Mouse (Mus musculus): ENCODE measurements around the gene AC161166.1. TPM values are rescaled to one million over a fixed set of nuclear protein-coding genes. Genes with fewer than 3 reads are reported as not detected.

AC161166.1 gene
- total and polyA plus RNA-seq, 3 experiments, result 0.13 TPM; not detected in 2

DNA sequence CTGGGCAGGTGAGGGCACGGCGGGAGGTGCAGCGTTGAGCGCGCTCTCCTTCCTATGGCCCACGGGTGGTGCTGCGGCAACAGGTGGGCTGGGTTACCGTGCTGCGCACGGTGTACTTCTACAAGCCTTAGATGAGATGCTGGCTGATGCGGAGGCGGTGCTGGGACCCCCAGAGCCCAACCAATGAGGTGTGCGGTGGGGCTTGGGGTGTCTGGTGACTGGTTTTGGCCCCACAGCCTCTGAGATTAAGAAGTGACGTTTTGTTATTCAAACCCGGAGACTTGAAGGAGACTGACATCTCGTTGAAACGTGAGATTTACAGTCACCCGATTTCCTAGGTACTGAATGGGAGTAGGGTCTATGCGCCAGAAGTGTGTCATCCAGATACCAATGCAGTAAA lies 22.0 kb upstream of the AC161166.1 start:
- Histone ChIP-seq H3K36me3 (ENCODE audit: control insufficient read depth in 1 of 2, insufficient read depth in 2 of 2, low read length in 2 of 2) (peaks cover 0 to 4% of the 10 kb centered on the region in 2 experiments; a peak in 2 of 4 replicates), H3K4me1 (ENCODE audit: control insufficient read depth in 1 of 2, insufficient read depth in 2 of 2, low read length in 2 of 2) (peaks cover 0 to 12% of the 10 kb centered on the region in 2 experiments; a peak in 2 of 4 replicates), H3K27ac (ENCODE audit: control insufficient read depth, low read depth, low read length) (no peak overlapping the region), H3K4me3 (ENCODE audit: control insufficient read depth in 1 of 2, insufficient read depth in 1 of 2, low read depth in 2 of 2, low read length in 2 of 2) (no peak overlapping the region), H3K9ac (ENCODE audit: control insufficient read depth, low read depth, low read length, poor library complexity, severe bottlenecking) (no peak overlapping the region), H3K9me3 (replicated peaks; ENCODE audit: insufficient read depth, low read length) (no peaks in the 10 kb centered on the region), H3K79me2 (ENCODE audit: control insufficient read depth, insufficient read depth, low read length, poor library complexity) (peaks cover 4% of the 10 kb centered on the region; the same call in 1 of the 2 replicates), H3K27me3 (ENCODE audit: control insufficient read depth in 1 of 2, insufficient read depth in 2 of 2, low read length in 2 of 2) (no peaks in the 10 kb centered on the region)
- DNase-seq (ENCODE audit: low read depth, low spot score), result no peak
- TF ChIP-seq USF1 (IDR thresholded peaks at IDR 0.05; ENCODE audit: low read depth, low read length) (no peak), CTCF (IDR thresholded peaks at IDR 0.05 in 2 of 3, conservative IDR thresholded peaks at IDR 0.05 in 1 of 3; ENCODE audit: control insufficient read depth in 1 of 3, insufficient read depth in 1 of 3, low read depth in 2 of 3, low read length in 3 of 3, poor library complexity in 1 of 3, severe bottlenecking in 1 of 3) (no peak), CHD2 (IDR thresholded peaks at IDR 0.05; ENCODE audit: low read length) (no peak), HCFC1 (IDR thresholded peaks at IDR 0.05; ENCODE audit: low read depth, low read length) (no peak), MYB (IDR thresholded peaks at IDR 0.05; ENCODE audit: low read depth, low read length) (no peak), POLR2AphosphoS2 (IDR thresholded peaks at IDR 0.05; ENCODE audit: low read length) (no peak), KAT2A (conservative IDR thresholded peaks at IDR 0.05; ENCODE audit: low read depth, low read length) (no peak), USF2 (IDR thresholded peaks at IDR 0.05; ENCODE audit: borderline replicate concordance in 1 of 2, insufficient read depth in 1 of 2, low read depth in 1 of 2, low read length in 2 of 2) (no peak), TAL1 (IDR thresholded peaks at IDR 0.05; ENCODE audit: low read length) (no peak), MAFK (IDR thresholded peaks at IDR 0.05; ENCODE audit: borderline replicate concordance, low read depth, low read length) (no peak), ZC3H11A (IDR thresholded peaks at IDR 0.05; ENCODE audit: low read depth, low read length) (no peak), RCOR1 (IDR thresholded peaks at IDR 0.05; ENCODE audit: low read depth, low read length) (no peak), NELFE (IDR thresholded peaks at IDR 0.05; ENCODE audit: low read depth, low read length) (no peak), JUND (IDR thresholded peaks at IDR 0.05; ENCODE audit: low read depth, low read length) (no peak), ETS1 (IDR thresholded peaks at IDR 0.05; ENCODE audit: low read depth, low read length) (no peak), GABPA (IDR thresholded peaks at IDR 0.05; ENCODE audit: low read depth, low read length) (no peak), BHLHE40 (IDR thresholded peaks at IDR 0.05; ENCODE audit: borderline replicate concordance, low read depth, low read length) (no peak)

DNA sequence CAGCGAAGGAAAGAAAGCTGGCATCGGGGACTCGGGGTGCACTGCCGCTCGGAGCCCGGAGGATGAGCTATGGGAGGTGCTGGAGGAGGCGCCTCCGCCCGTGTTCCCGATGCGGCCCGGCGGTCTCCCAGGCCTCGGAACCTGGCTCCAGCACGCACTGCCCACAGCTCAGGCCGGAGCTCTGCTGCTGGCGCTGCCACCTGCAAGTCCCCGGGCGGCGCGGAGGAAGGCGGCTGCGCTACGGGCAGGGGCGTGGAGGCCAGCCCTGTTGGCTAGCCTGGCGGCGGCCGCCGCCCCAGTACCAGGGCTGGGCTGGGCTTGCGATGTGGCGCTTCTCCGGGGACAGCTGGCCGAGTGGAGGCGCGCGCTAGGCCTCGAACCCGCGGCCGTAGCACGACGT lies 21.6 kb upstream of the AC161166.1 start:
- Histone ChIP-seq H3K27ac (ENCODE audit: control insufficient read depth, low read depth, low read length) (no peak overlapping the region), H3K27me3 (ENCODE audit: control insufficient read depth in 1 of 2, insufficient read depth in 2 of 2, low read length in 2 of 2) (no peaks in the 10 kb centered on the region), H3K9me3 (replicated peaks; ENCODE audit: insufficient read depth, low read length) (no peaks in the 10 kb centered on the region), H3K4me1 (ENCODE audit: control insufficient read depth in 1 of 2, insufficient read depth in 2 of 2, low read length in 2 of 2) (peaks cover 0 to 15% of the 10 kb centered on the region in 2 experiments; a peak in 3 of 4 replicates), H3K9ac (ENCODE audit: control insufficient read depth, low read depth, low read length, poor library complexity, severe bottlenecking) (no peak overlapping the region), H3K4me3 (ENCODE audit: control insufficient read depth in 1 of 2, insufficient read depth in 1 of 2, low read depth in 2 of 2, low read length in 2 of 2) (no peak overlapping the region), H3K36me3 (ENCODE audit: control insufficient read depth in 1 of 2, insufficient read depth in 2 of 2, low read length in 2 of 2) (peaks cover 0 to 7% of the 10 kb centered on the region in 2 experiments; a peak in 2 of 4 replicates), H3K79me2 (ENCODE audit: control insufficient read depth, insufficient read depth, low read length, poor library complexity) (peaks cover 4% of the 10 kb centered on the region; the same call in 1 of the 2 replicates)
- TF ChIP-seq NELFE (IDR thresholded peaks at IDR 0.05; ENCODE audit: low read depth, low read length), result no peak
- no peak for TF ChIP-seq E2F4 (IDR thresholded peaks at IDR 0.05; ENCODE audit: borderline replicate concordance, low read depth, low read length)
- TF ChIP-seq UBTF (IDR thresholded peaks at IDR 0.05; ENCODE audit: borderline replicate concordance, insufficient read depth, low read depth, low read length), result no peak
- TF ChIP-seq MAZ (IDR thresholded peaks at IDR 0.05; ENCODE audit: low read depth, low read length), result no peak
- no peak for TF ChIP-seq ZNF384 (IDR thresholded peaks at IDR 0.05; ENCODE audit: low read depth, low read length)
- no peak for DNase-seq (ENCODE audit: low read depth, low spot score)
